Mouse (Mus musculus): ENCODE measurements around the gene Yod1. TPM values are rescaled to one million over a fixed set of nuclear protein-coding genes. Genes with fewer than 3 reads are reported as not detected.
A peak's percentile ranks its signal among the peaks of the same experiment; 100 is the strongest.

Gene Yod1
- polyA plus RNA-seq, 1 experiment from 2014 or later, result 8.6 TPM

- H3K27me3 ChIP-seq (ENCODE audit: insufficient read depth, poor library complexity, severe bottlenecking), result peaks cover 10% of the 10 kb centered on the region; the same call in 1 of the 2 replicates
- 35% methylated on average over 11 of the region's 11 CpGs for WGBS
- H3K4me3 ChIP-seq, result no peak overlapping the region
- no peaks in the 10 kb centered on the region for H3K36me3 ChIP-seq
- DNase-seq (ENCODE audit: low spot score), result peak; percentile 80
- H3K9me3 ChIP-seq, result no peaks in the 10 kb centered on the region
- peaks cover 39% of the 10 kb centered on the region for H3K4me1 ChIP-seq
- no peak overlapping the region for H3K27ac ChIP-seq
Measured at GRCm38 (mm10) chr1:130737411-130737881, 20.3 kb downstream of the Yod1 start.

- Histone ChIP-seq H3K4me1 (peaks cover 43% of the 10 kb centered on the region), H3K27me3 (ENCODE audit: insufficient read depth, poor library complexity, severe bottlenecking) (peaks cover 10% of the 10 kb centered on the region; the same call in 1 of the 2 replicates), H3K9me3 (no peaks in the 10 kb centered on the region), H3K4me3 (no peak overlapping the region), H3K27ac (no peak overlapping the region), H3K36me3 (no peaks in the 10 kb centered on the region)
- 88% methylated on average over 7 of the region's 7 CpGs for WGBS
- no peak for DNase-seq (ENCODE audit: low spot score)
Measured at GRCm38 (mm10) chr1:130737916-130738315, 20.8 kb downstream of the Yod1 start.

GRCm38 (mm10) chr1:130738551-130739106 is 21.5 kb downstream of the Yod1 start:
- 75% methylated on average over 3 of the region's 3 CpGs for WGBS
- Histone ChIP-seq H3K4me3 (no peak overlapping the region), H3K36me3 (no peaks in the 10 kb centered on the region), H3K9me3 (no peaks in the 10 kb centered on the region), H3K4me1 (peaks cover 45% of the 10 kb centered on the region), H3K27me3 (ENCODE audit: insufficient read depth, poor library complexity, severe bottlenecking) (peaks cover 10% of the 10 kb centered on the region; the same call in 1 of the 2 replicates), H3K27ac (peak overlapping the region; percentile 42; the same call in 1 of the 2 replicates)
- DNase-seq (ENCODE audit: low spot score), result peak; percentile 67

GRCm38 (mm10) chr1:130739636-130740035 is 22.5 kb downstream of the Yod1 start:
- H3K27me3 ChIP-seq (ENCODE audit: insufficient read depth, poor library complexity, severe bottlenecking), result peaks cover 10% of the 10 kb centered on the region; the same call in 1 of the 2 replicates
- H3K4me1 ChIP-seq, result peaks cover 45% of the 10 kb centered on the region
- DNase-seq (ENCODE audit: low spot score), result no peak
- no peaks in the 10 kb centered on the region for H3K36me3 ChIP-seq
- H3K27ac ChIP-seq, result no peak overlapping the region
- H3K4me3 ChIP-seq, result no peak overlapping the region
- no peaks in the 10 kb centered on the region for H3K9me3 ChIP-seq
- WGBS, result 64% methylated on average over 3 of the region's 3 CpGs

GRCm38 (mm10) chr1:130740227-130740648 is 23.1 kb downstream of the Yod1 start:
- Histone ChIP-seq H3K9me3 (no peaks in the 10 kb centered on the region), H3K27me3 (ENCODE audit: insufficient read depth, poor library complexity, severe bottlenecking) (peaks cover 10% of the 10 kb centered on the region; the same call in 1 of the 2 replicates), H3K27ac (peak overlapping the region; percentile 88), H3K4me1 (peaks cover 41% of the 10 kb centered on the region), H3K4me3 (peak overlapping the region; percentile 38), H3K36me3 (no peaks in the 10 kb centered on the region)
- DNase-seq (ENCODE audit: low spot score), result no peak
- 64% methylated on average over 4 of the region's 4 CpGs for WGBS

GRCm38 (mm10) chr1:130740781-130741720 is 23.9 kb downstream of the Yod1 start:
- 36% methylated on average over 15 of the region's 15 CpGs for WGBS
- peak overlapping the region; percentile 38 for H3K4me3 ChIP-seq

GRCm38 (mm10) chr1:130742201-130742600 is 25.1 kb downstream of the Yod1 start:
- peak overlapping the region; percentile 88 for H3K27ac ChIP-seq
- 83% methylated on average over 7 of the region's 7 CpGs for WGBS
- H3K4me1 ChIP-seq, result peaks cover 43% of the 10 kb centered on the region
- H3K27me3 ChIP-seq (ENCODE audit: insufficient read depth, poor library complexity, severe bottlenecking), result peaks cover 10% of the 10 kb centered on the region; the same call in 1 of the 2 replicates
- no peak for DNase-seq (ENCODE audit: low spot score)
- H3K9me3 ChIP-seq, result no peaks in the 10 kb centered on the region
- H3K4me3 ChIP-seq, result no peak overlapping the region
- no peaks in the 10 kb centered on the region for H3K36me3 ChIP-seq

More at GRCm38 (mm10) chr1:130740781-130741720, 23.9 kb downstream of the Yod1 start:
- peaks cover 38% of the 10 kb centered on the region for H3K4me1 ChIP-seq
- H3K9me3 ChIP-seq, result no peaks in the 10 kb centered on the region
- peaks cover 10% of the 10 kb centered on the region; the same call in 1 of the 2 replicates for H3K27me3 ChIP-seq (ENCODE audit: insufficient read depth, poor library complexity, severe bottlenecking)
- DNase-seq (ENCODE audit: low spot score), result peak; percentile 94
- H3K27ac ChIP-seq, result peak overlapping the region; percentile 88
- no peaks in the 10 kb centered on the region for H3K36me3 ChIP-seq

DNA sequence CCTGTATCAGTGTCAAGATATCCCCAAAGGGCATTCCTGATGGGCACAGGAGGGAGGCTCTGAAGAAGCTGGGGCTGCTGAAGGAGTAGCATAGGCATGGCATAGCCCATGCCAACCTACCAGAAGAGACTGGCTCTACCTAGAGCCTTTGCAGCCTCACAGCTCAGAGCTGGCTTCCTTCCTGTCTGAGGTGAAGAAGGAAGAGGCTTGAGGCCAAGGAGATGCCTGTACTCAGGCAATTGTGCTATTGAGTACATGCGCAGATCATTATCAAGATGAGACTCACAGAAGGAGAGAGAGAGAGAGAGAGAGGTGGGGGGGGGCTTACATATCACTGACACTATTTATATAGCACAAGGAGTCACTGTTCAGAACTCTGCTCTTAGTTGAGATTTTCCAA is 26.6 kb downstream of the Yod1 start:
- Histone ChIP-seq H3K27me3 (ENCODE audit: insufficient read depth, poor library complexity, severe bottlenecking) (peaks cover under 1% of the 10 kb centered on the region; the same call in 1 of the 2 replicates), H3K27ac (peak overlapping the region; percentile 88), H3K9me3 (no peaks in the 10 kb centered on the region), H3K4me3 (no peak overlapping the region), H3K4me1 (peaks cover 38% of the 10 kb centered on the region), H3K36me3 (no peaks in the 10 kb centered on the region)
- WGBS, result 74% methylated on average over 1 of the region's 1 CpGs
- no peak for DNase-seq (ENCODE audit: low spot score)

DNA sequence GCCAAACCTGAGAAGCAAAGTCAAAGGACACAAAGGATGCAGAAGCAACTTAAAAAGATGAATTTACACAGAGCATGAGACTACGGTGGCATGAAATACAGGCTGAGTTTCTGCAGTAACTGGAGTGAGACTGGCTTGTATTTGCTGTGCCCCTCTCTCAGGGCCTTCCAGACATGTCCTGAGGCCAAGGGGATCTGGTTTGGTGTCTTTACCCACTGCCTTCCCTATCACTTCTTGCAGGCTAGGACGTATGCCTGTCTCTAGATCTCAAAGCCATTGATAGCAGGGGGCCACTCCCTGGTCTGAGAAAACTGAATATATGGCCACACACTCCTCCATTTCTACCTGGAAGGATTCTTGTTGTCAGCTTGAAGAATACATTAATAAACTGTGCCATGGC is 27.1 kb downstream of the Yod1 start:
- DNase-seq (ENCODE audit: low spot score), result no peak
- H3K4me1 ChIP-seq, result peaks cover 38% of the 10 kb centered on the region
- no peaks in the 10 kb centered on the region for H3K9me3 ChIP-seq
- H3K27ac ChIP-seq, result peak overlapping the region; percentile 88
- H3K36me3 ChIP-seq, result no peaks in the 10 kb centered on the region
- 56% methylated on average over 2 of the region's 2 CpGs for WGBS
- no peak overlapping the region for H3K4me3 ChIP-seq
- H3K27me3 ChIP-seq (ENCODE audit: insufficient read depth, poor library complexity, severe bottlenecking), result no peaks in the 10 kb centered on the region

DNA sequence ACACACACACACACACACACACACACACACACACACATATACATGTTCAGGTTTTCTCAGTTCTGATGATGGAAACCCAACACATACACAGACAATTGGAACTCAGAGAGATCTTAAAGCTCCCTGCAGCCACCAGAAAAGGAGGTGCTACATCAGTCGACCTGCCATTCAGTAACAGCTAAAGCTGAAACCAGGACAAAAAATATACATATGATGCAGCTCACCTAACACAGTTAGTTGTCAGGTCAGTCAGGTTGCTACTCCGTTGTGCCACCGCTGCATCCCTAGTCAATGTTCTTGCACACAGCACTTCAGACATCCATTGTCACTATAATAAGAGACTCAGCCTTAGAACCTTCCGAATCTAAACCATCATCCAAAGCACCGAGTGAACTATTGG is 27.8 kb downstream of the Yod1 start:
- peak overlapping the region; percentile 62; the same call in 1 of the 2 replicates for H3K27ac ChIP-seq
- no peaks in the 10 kb centered on the region for H3K9me3 ChIP-seq
- DNase-seq (ENCODE audit: low spot score), result no peak
- H3K27me3 ChIP-seq (ENCODE audit: insufficient read depth, poor library complexity, severe bottlenecking), result no peaks in the 10 kb centered on the region
- no peaks in the 10 kb centered on the region for H3K36me3 ChIP-seq
- 86% methylated on average over 5 of the region's 5 CpGs for WGBS
- H3K4me3 ChIP-seq, result no peak overlapping the region
- H3K4me1 ChIP-seq, result peaks cover 38% of the 10 kb centered on the region

DNA sequence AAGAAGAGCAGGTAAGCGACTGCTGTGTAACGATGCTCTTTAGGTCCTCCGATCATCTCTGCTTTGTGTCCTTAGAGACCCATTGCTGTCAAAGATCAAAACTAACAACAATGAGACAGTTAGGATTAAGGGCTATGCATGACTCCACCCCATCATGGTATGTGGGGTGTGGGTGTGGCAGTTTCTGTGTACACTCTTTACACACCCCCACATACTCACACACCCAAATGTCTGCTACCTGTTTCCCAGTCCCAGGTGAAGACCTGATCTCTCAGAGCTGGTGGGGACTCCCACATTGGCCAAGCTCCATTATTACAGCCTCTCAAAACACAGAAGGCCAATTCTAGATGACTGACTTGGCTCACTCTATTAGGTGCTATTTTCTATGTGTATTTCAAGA is 28.5 kb downstream of the Yod1 start:
- Histone ChIP-seq H3K9me3 (no peaks in the 10 kb centered on the region), H3K27ac (no peak overlapping the region), H3K36me3 (no peaks in the 10 kb centered on the region), H3K27me3 (ENCODE audit: insufficient read depth, poor library complexity, severe bottlenecking) (no peaks in the 10 kb centered on the region), H3K4me3 (no peak overlapping the region), H3K4me1 (peaks cover 33% of the 10 kb centered on the region)
- no peak for DNase-seq (ENCODE audit: low spot score)
- 100% methylated on average over 3 of the region's 3 CpGs for WGBS

DNA sequence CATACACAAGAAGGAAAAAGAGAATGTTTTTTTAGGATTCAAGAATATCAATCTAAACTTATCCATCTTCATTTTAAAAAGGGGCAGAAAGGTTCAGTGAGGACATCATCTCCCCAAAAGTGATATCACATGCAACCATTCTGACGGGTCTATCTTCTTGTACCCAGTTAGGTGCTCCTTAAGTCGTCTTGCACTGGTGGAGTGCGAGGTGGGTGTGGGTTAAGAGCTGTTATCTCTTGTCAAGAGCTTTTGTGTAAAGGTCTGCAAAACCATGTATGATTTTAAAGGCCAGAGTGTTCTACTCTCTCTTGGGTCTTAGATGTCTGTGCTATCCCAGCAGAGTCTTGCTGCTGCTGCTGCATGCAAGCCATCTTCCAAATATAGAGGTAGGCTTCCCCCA is 29.7 kb downstream of the Yod1 start:
- Histone ChIP-seq H3K27me3 (ENCODE audit: insufficient read depth, poor library complexity, severe bottlenecking) (no peaks in the 10 kb centered on the region), H3K4me3 (no peak overlapping the region), H3K36me3 (no peaks in the 10 kb centered on the region), H3K4me1 (peaks cover 21% of the 10 kb centered on the region), H3K9me3 (no peaks in the 10 kb centered on the region), H3K27ac (no peak overlapping the region)
- DNase-seq (ENCODE audit: low spot score), result no peak
- WGBS, result 55% methylated on average over 3 of the region's 3 CpGs

- peak; percentile 38 for DNase-seq (ENCODE audit: low spot score)
- 40% methylated on average over 9 of the region's 9 CpGs for WGBS
- no peak overlapping the region for H3K27ac ChIP-seq
Measured at GRCm38 (mm10) chr1:130759689-130760088, 42.6 kb downstream of the Yod1 start.

More at GRCm38 (mm10) chr1:130759689-130760088, 42.6 kb downstream of the Yod1 start:
- H3K4me3 ChIP-seq, result no peak overlapping the region
- H3K9me3 ChIP-seq, result no peaks in the 10 kb centered on the region
- H3K4me1 ChIP-seq, result peaks cover 9% of the 10 kb centered on the region
- no peaks in the 10 kb centered on the region for H3K36me3 ChIP-seq
- no peaks in the 10 kb centered on the region for H3K27me3 ChIP-seq (ENCODE audit: insufficient read depth, poor library complexity, severe bottlenecking)

Data from heart, embryonic 10.5 days (tissue).